Mouse (Mus musculus) kidney, embryonic 14.5 days (tissue): ENCODE results near the gene Spic. TPM values are rescaled to one million over a fixed set of nuclear protein-coding genes. Genes with fewer than 3 reads are reported as not detected.

ENCODE experiments used
- ATAC-seq: fragments of 200-750 bp; cut with Nextera tagmentation; 2 replicates; pipeline ENCODE4 v1.8.0; 2017; ENCODE audit warnings: moderate number of reproducible peaks, mild to moderate bottlenecking, moderate TSS enrichment, moderate library complexity; ENCODE audit not compliant: low FRiP score, low TSS enrichment
- H3K27ac ChIP-seq: fragments of 300-500 bp; sonication (generic); 2 replicates; pipeline ENCODE4 v1.5.1; 2014; ENCODE audit warnings: low read depth, mild to moderate bottlenecking, low read length, moderate library complexity, mixed read lengths
- H3K27me3 ChIP-seq: fragments of 300-500 bp; sonication (generic); 2 replicates; pipeline ENCODE4 v1.6.1; 2014; ENCODE audit warnings: mild to moderate bottlenecking, low read length; ENCODE audit not compliant: control insufficient read depth, insufficient read depth
- H3K36me3 ChIP-seq: fragments of 300-500 bp; sonication (generic); 2 replicates; pipeline ENCODE4 v1.6.1; 2014; ENCODE audit warnings: low read length, mixed read lengths; ENCODE audit not compliant: control insufficient read depth, insufficient read depth
- H3K4me1 ChIP-seq: fragments of 300-500 bp; sonication (generic); 2 replicates; pipeline ENCODE4 v1.6.1; 2014; ENCODE audit warnings: low read length, mixed read lengths; ENCODE audit not compliant: control insufficient read depth, insufficient read depth
- H3K4me2 ChIP-seq: fragments of 300-500 bp; sonication (generic); replicated peaks from 2 replicates; pipeline ENCODE4 v1.6.1; 2014; ENCODE audit warnings: low read depth, mild to moderate bottlenecking, low read length
- H3K4me3 ChIP-seq: fragments of 300-500 bp; sonication (generic); 2 replicates; pipeline ENCODE4 v1.5.1; 2014; ENCODE audit warnings: mild to moderate bottlenecking, low read length
- H3K9ac ChIP-seq: fragments of 300-500 bp; sonication (generic); 2 replicates; pipeline ENCODE4 v1.6.1; 2014; ENCODE audit warnings: low read depth, mild to moderate bottlenecking, low read length, moderate library complexity
- H3K9me3 ChIP-seq: fragments of 300-500 bp; sonication (generic); 2 replicates; pipeline ENCODE4 v1.6.1; 2016; ENCODE audit warnings: low read length; ENCODE audit not compliant: control insufficient read depth
- WGBS: fragments of 180-500 bp; shearing (Covaris S2); extraction: QIAGEN DNeasy Blood & Tissue Kit; methylation state at CpG from one replicate; pipeline ENCODE4 v1.1.7; 2014; 5-methylcytosine and 5-hydroxymethylcytosine counted together
- polyA plus RNA-seq: library from polyadenylated mRNA; unstranded; fragments of >200 nt; fragmentation: Nextera tagmentation; extraction: Ambion mirVana; gene quantifications from 2 replicates; pipeline ENCODE4 v1.2.1, GENCODE M21; 2014

Gene Spic
- polyA plus RNA-seq = 0.26 and 0.43 TPM in 2 replicates

- Histone ChIP-seq H3K27me3 (no peaks in the 10 kb centered on the region), H3K36me3 (no peaks in the 10 kb centered on the region), H3K4me2 (no peak within 1 kb of the TSS), H3K4me3 (no peak within 1 kb of the TSS), H3K9me3 (no peaks in the 10 kb centered on the region), H3K9ac (no peak within 1 kb of the TSS), H3K27ac (no peak within 1 kb of the TSS), H3K4me1 (no peaks in the 10 kb centered on the region)
- ATAC-seq = no peak
- WGBS = 69% methylated on average over 5 of the region's 5 CpGs
Measured at GRCm38 (mm10) chr10:88684925-88685324, at the start of gene Spic. Spic (minus strand) TSS chr10:88685015.

GRCm38 (mm10) chr10:88732309-88732622, 47.5 kb upstream of the Spic start:
- peak overlapping the region; percentile 96 for H3K9ac ChIP-seq
- WGBS = 16% methylated on average over 6 of the region's 6 CpGs
- ATAC-seq = no peak

GRCm38 (mm10) chr10:88731496-88732308, 46.9 kb upstream of the Spic start:
- Histone ChIP-seq H3K4me2 (peak overlapping the region; percentile 91), H3K36me3 (peaks cover 6% of the 10 kb centered on the region; the same call in 1 of the 2 replicates), H3K4me1 (no peaks in the 10 kb centered on the region), H3K9me3 (no peaks in the 10 kb centered on the region), H3K27ac (peak overlapping the region; percentile 80; the same call in 1 of the 2 replicates), H3K4me3 (peak overlapping the region; percentile 97), H3K9ac (peak overlapping the region; percentile 96), H3K27me3 (no peaks in the 10 kb centered on the region)
- peak; percentile 33 for ATAC-seq
- 3% methylated on average over 58 of the region's 61 CpGs for WGBS

More at GRCm38 (mm10) chr10:88732309-88732622, 47.5 kb upstream of the Spic start:
- H3K27me3 ChIP-seq = no peaks in the 10 kb centered on the region
- peak overlapping the region; percentile 91 for H3K4me2 ChIP-seq
- no peak overlapping the region for H3K27ac ChIP-seq
- no peaks in the 10 kb centered on the region for H3K4me1 ChIP-seq
- H3K4me3 ChIP-seq = peak overlapping the region; percentile 97
- H3K36me3 ChIP-seq = peaks cover 12% of the 10 kb centered on the region; the same call in 1 of the 2 replicates
- H3K9me3 ChIP-seq = no peaks in the 10 kb centered on the region

DNA sequence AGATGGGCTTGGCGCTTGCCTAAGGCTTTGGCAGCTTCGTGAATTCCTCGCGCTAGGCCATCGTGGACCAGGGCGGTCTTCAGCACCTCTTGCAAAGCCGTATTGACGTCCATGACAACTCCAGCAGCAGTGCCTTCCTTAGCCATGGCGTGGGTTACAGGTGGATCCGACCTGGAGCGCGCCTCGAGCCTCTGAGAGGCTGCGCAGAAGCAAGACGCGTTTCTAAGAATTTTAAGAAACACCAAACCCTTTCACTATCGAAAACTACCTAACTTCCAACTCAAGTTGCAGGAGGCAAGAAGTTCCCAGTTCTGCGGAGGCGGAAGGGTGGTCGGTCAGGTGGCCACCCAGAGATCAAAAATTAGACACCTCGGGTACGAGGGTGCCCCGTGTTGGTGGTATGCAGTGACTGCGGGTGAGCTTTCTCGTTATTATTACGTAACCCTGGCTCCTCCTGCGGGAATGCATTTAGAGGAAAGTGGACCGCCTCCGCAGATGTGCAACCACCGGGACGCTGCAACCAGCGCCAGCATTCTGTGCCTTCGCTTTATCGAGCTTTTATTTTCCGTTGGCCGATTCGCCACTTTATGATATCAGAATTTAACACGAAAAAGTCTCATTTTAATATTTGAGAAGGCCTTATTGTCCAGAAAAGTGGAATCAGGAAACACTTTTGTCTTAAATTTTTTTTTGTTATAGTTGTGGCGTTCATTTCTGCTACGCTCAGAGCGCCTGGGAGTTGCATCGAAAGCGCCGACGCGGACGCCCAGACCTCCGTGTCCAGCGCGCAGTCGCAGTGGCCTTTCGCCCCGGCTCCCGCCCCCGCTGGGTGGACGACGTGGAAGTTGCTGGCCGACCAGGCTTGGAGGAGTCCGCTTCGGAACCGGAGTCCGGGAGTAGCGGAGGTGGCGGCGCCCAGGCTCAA, 46.0 kb upstream of the Spic start, which contains the start of gene Arl1:
Gene Arl1, plus strand, starts transcription at position 288 of the 925 bp plus-strand sequence.
- H3K36me3 ChIP-seq = no peaks in the 10 kb centered on the region; the same call in 1 of the 2 replicates
- H3K27ac ChIP-seq = peak within 1 kb of the TSS; percentile 80
- H3K4me2 ChIP-seq = peak within 1 kb of the TSS; percentile 91
- H3K9ac ChIP-seq = peak within 1 kb of the TSS; percentile 96
- H3K4me3 ChIP-seq = peak within 1 kb of the TSS; percentile 97
- WGBS = under 1% methylated on average over 65 of the region's 65 CpGs
- no peaks in the 10 kb centered on the region for H3K9me3 ChIP-seq
- H3K4me1 ChIP-seq = no peaks in the 10 kb centered on the region
- peak; percentile 95 for ATAC-seq
- no peaks in the 10 kb centered on the region for H3K27me3 ChIP-seq

GRCm38 (mm10) chr10:88728166-88728565, 43.4 kb upstream of the Spic start:
- WGBS = 75% methylated on average over 8 of the region's 8 CpGs
- Histone ChIP-seq H3K9ac (no peak overlapping the region), H3K4me3 (no peak overlapping the region), H3K27me3 (no peaks in the 10 kb centered on the region), H3K9me3 (no peaks in the 10 kb centered on the region), H3K4me2 (no peak overlapping the region), H3K36me3 (no peaks in the 10 kb centered on the region), H3K27ac (no peak overlapping the region), H3K4me1 (no peaks in the 10 kb centered on the region)
- ATAC-seq = no peak

DNA sequence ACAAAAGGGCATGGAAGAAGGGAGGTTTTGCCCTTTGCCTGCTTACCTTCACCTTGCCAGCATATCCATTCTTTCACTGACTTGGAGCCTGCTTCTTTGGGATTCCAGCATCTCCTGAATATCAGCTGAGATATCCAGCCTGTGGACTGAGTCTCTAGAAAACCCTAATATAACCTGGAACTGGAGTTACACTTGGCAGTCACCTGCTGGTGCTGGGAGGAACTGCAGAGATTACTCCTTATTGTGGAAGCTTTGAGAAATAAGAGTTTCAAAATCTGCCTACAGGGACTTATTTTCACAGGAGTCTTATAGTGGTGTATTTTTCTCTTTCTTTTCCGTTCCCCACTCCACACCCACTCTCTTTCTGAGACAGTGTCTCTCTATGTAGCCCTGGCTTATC, 42.3 kb upstream of the Spic start:
- Histone ChIP-seq H3K4me2 (no peak overlapping the region), H3K4me3 (no peak overlapping the region), H3K4me1 (no peaks in the 10 kb centered on the region), H3K36me3 (no peaks in the 10 kb centered on the region), H3K27me3 (no peaks in the 10 kb centered on the region), H3K9me3 (no peaks in the 10 kb centered on the region), H3K27ac (no peak overlapping the region), H3K9ac (no peak overlapping the region)
- WGBS = 40% methylated on average over 1 of the region's 1 CpGs
- ATAC-seq = no peak

GRCm38 (mm10) chr10:88725343-88725742, 40.5 kb upstream of the Spic start:
- ATAC-seq = no peak
- Histone ChIP-seq H3K36me3 (no peaks in the 10 kb centered on the region), H3K4me2 (no peak overlapping the region), H3K9ac (no peak overlapping the region), H3K27ac (no peak overlapping the region), H3K27me3 (no peaks in the 10 kb centered on the region), H3K4me1 (no peaks in the 10 kb centered on the region), H3K4me3 (no peak overlapping the region), H3K9me3 (no peaks in the 10 kb centered on the region)
- 51% methylated on average over 2 of the region's 2 CpGs for WGBS

- Histone ChIP-seq H3K4me1 (no peaks in the 10 kb centered on the region), H3K4me2 (no peak overlapping the region), H3K9me3 (no peaks in the 10 kb centered on the region), H3K9ac (no peak overlapping the region), H3K36me3 (no peaks in the 10 kb centered on the region), H3K27me3 (no peaks in the 10 kb centered on the region), H3K4me3 (no peak overlapping the region), H3K27ac (no peak overlapping the region)
- 82% methylated on average over 1 of the region's 1 CpGs for WGBS
- no peak for ATAC-seq
Measured at GRCm38 (mm10) chr10:88719618-88720017, 34.8 kb upstream of the Spic start.

DNA sequence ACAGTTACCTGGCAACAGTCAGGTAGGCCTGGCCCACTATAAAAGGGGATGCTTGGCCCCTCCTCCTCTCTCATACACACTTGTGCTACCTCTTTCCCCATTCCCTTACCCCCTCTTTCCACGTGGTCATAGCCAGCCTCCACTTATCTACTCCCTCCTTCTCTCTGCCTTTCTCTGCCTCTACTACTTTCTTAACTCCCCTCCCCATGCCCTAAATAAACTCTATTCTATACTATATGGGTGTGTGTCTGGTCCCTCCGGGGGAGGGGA, 32.9 kb upstream of the Spic start:
- H3K36me3 ChIP-seq = no peaks in the 10 kb centered on the region
- no peaks in the 10 kb centered on the region for H3K27me3 ChIP-seq
- H3K4me1 ChIP-seq = no peaks in the 10 kb centered on the region
- no peak for ATAC-seq
- no peaks in the 10 kb centered on the region for H3K9me3 ChIP-seq
- H3K27ac ChIP-seq = no peak overlapping the region
- H3K4me2 ChIP-seq = no peak overlapping the region
- no peak overlapping the region for H3K4me3 ChIP-seq
- H3K9ac ChIP-seq = no peak overlapping the region
- WGBS = 43% methylated on average over 2 of the region's 2 CpGs
